Mouse (Mus musculus) liver, embryonic 12.5 days (tissue): Measurements from ENCODE around the gene Cox14. TPM values are rescaled to one million over a fixed set of nuclear protein-coding genes. Genes with fewer than 3 reads are reported as not detected.

Source experiments
- ATAC-seq: fragments of 200-750 bp; cut with Nextera tagmentation; 2 replicates; pipeline ENCODE4 v1.8.0; 2017; ENCODE audit warnings: moderate number of reproducible peaks, mild to moderate bottlenecking, moderate library complexity
- H3K27ac ChIP-seq: fragments of 300-500 bp; sonication (generic); 2 replicates; pipeline ENCODE4 v1.5.1; 2016; ENCODE audit warnings: mild to moderate bottlenecking
- H3K27me3 ChIP-seq: fragments of 300-500 bp; sonication (generic); replicated peaks from 2 replicates; pipeline ENCODE4 v1.6.1; 2016; ENCODE audit warnings: mild to moderate bottlenecking, moderate library complexity
- H3K36me3 ChIP-seq: fragments of 300-500 bp; sonication (generic); 2 replicates; pipeline ENCODE4 v1.6.1; 2016; ENCODE audit warnings: mild to moderate bottlenecking, moderate library complexity
- H3K4me1 ChIP-seq: fragments of 300-500 bp; sonication (generic); 2 replicates; pipeline ENCODE4 v1.6.1; 2016
- H3K4me2 ChIP-seq: fragments of 300-500 bp; sonication (generic); 2 replicates; pipeline ENCODE4 v1.6.1; 2016; ENCODE audit warnings: mild to moderate bottlenecking, moderate library complexity
- H3K4me3 ChIP-seq: fragments of 300-500 bp; sonication (generic); 2 replicates; pipeline ENCODE4 v1.5.1; 2016; ENCODE audit warnings: mild to moderate bottlenecking, moderate library complexity
- H3K9ac ChIP-seq: fragments of 300-500 bp; sonication (generic); 2 replicates; pipeline ENCODE4 v1.6.1; 2016; ENCODE audit warnings: mild to moderate bottlenecking, moderate library complexity
- H3K9me3 ChIP-seq: fragments of 300-500 bp; sonication (generic); replicated peaks from 2 replicates; pipeline ENCODE4 v1.6.1; 2016; ENCODE audit warnings: mild to moderate bottlenecking, moderate library complexity
- WGBS: fragments of 180-500 bp; shearing (Covaris S2); methylation state at CpG from one replicate; pipeline ENCODE4 v1.1.7; 2016; ENCODE audit not compliant: insufficient replicate concordance; 5-methylcytosine and 5-hydroxymethylcytosine counted together
- polyA plus RNA-seq: library from polyadenylated mRNA; unstranded; fragments of >200 nt; fragmentation: Nextera tagmentation; extraction: Ambion mirVana; gene quantifications from 2 replicates; pipeline ENCODE4 v1.2.1, GENCODE M21; 2016

The Cox14 gene
- polyA plus RNA-seq = 98.3 and 98.4 TPM in 2 replicates

DNA sequence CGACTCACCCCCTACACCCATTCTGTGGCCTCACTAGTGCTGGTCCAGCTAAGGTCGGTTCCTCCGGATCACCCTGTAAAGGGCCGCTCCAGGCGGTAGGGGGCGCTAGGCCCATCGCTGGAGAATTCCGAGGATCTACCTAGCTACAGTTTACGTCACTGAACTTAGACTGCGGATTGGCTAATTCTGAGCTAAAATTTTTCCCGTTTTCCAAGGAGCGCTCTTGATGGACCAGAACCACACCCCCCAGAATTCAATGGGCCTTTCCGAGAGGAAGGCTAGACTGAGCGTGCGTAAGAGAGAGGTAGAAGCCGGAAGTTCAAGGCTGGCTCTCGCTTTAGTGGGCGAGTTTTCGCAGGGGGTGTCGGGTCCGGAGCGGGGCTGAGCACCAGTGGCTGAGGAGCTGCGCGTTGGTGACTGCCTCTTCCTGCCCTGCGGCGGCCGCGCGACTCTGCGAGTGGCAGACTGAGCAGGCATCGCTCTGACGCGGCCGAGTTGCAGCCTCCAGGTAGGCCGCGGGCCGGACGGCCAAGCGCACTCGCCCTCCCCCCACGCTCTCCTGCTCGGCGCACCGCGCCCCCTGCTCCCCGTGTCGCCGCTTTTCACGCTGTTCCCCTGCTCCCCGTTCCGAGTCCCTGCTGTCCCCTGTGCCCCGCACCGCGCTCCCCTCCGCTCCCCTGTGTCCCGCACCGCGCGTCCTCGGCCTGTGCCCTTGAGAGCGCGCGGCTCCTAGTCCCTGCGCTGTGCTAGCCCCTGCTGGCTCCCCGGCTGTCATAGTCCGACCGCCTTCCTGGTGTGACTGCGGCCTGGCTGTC is at the start of gene Cox14:
Gene Cox14, plus strand, starts transcription at position 278 of the 815 bp plus-strand sequence.
- peaks cover 42% of the 10 kb centered on the region for H3K4me1 ChIP-seq
- ATAC-seq = peak; percentile 91
- 0 out of 2 replicates have a peak, but pooled peaks cover 5% of the 10 kb centered on the region for H3K9me3 ChIP-seq
- H3K27ac ChIP-seq = peak within 1 kb of the TSS; percentile 89
- H3K9ac ChIP-seq = peak within 1 kb of the TSS; percentile 94
- 0 out of 2 replicates have a peak, but pooled peaks cover 3% of the 10 kb centered on the region for H3K27me3 ChIP-seq
- peak within 1 kb of the TSS; percentile 95 for H3K4me3 ChIP-seq
- peak within 1 kb of the TSS; percentile 89 for H3K4me2 ChIP-seq
- peaks cover 25% of the 10 kb centered on the region for H3K36me3 ChIP-seq
- WGBS = under 1% methylated on average over 68 of the region's 68 CpGs

DNA sequence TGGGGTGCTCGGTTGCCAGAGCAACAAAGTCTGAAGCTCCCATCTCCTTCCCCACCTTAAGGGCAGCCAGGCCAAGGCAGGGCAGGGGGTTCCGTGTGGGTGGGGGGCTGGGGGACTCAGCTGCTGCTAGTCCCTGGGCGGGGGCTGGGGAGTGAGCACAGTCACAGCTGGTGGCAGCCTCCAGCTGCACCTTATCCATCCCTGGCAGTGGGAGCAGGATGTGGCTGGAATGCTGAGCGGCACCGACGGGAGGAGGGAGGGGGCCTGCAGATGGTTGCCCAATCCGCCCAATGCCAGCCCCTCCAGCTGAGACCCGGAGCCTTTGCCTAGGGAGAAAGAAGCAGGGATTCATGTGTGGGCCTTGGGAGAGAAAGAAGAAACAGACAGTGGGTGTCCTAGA is 48.3 kb upstream of the Cox14 start:
- ATAC-seq = no peak
- Histone ChIP-seq H3K9ac (no peak overlapping the region), H3K4me3 (no peak overlapping the region), H3K27me3 (peaks cover 88% of the 10 kb centered on the region), H3K9me3 (no peaks in the 10 kb centered on the region), H3K4me1 (peaks cover 7% of the 10 kb centered on the region), H3K27ac (no peak overlapping the region), H3K36me3 (no peaks in the 10 kb centered on the region), H3K4me2 (no peak overlapping the region)
- 52% methylated on average over 8 of the region's 8 CpGs for WGBS

DNA sequence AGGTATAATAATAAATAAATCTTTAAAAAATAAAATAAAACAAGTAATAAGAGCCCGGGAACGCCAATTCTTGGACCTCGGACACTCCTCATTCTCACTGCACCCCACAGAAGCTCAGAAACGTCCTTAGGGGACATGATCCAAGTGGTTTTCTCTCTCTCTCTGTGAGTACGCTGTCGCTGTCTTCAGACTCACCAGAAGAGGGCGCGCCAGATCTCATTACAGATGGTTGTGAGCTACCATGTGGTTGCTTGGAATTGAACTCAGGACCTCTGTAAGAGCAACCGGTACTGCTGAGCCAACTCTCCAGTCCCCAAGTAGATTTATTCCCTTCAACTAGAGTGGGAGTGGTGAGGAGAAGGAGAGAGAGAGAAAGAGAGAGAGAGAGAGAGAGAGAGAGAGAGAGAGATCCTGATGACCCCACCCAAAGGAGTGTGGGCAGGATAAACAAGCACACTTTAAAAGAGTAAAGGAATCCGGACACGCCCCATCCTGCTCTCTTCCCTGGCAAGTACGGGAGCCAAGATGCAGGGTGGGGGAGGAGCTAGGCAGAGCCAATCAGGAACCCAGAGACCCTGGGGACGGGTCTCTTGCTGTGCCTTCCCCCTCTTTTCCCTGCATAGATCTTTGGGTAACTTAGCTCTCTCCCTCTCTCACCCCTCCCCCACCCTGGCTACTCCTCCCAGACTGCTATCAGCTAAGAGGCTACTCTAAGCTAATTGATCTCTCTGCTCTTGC is 47.2 kb upstream of the Cox14 start:
- no peaks in the 10 kb centered on the region for H3K36me3 ChIP-seq
- no peaks in the 10 kb centered on the region for H3K9me3 ChIP-seq
- H3K4me1 ChIP-seq = peaks cover 7% of the 10 kb centered on the region
- H3K4me2 ChIP-seq = no peak overlapping the region
- no peak overlapping the region for H3K27ac ChIP-seq
- no peak overlapping the region for H3K9ac ChIP-seq
- no peak overlapping the region for H3K4me3 ChIP-seq
- peaks cover 78% of the 10 kb centered on the region for H3K27me3 ChIP-seq
- WGBS = 14% methylated on average over 13 of the region's 13 CpGs
- ATAC-seq = no peak; the same call in 1 of the 2 replicates

DNA sequence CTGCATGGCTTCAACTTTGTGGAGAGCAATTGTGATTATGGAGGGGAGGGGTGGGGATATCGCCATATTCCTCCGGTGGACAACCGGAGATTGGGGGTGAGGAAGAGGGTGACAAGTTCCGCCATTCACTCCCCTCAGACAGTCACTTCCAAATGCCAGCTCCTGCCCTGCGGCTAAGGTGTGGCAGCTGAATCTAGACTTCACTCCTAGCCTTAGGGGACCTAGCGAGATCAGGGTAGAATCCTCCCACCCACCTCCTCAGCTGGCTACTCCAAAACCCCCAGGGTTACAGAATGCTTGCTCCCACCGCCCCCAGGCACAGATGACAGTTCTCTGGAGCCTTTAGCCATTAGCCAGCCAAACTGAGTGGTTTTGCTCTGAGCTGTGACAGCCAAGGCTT is 46.4 kb upstream of the Cox14 start:
- Histone ChIP-seq H3K4me1 (peaks cover 7% of the 10 kb centered on the region), H3K4me2 (no peak overlapping the region), H3K4me3 (no peak overlapping the region), H3K27ac (no peak overlapping the region), H3K9ac (no peak overlapping the region), H3K36me3 (no peaks in the 10 kb centered on the region), H3K27me3 (peaks cover 71% of the 10 kb centered on the region), H3K9me3 (no peaks in the 10 kb centered on the region)
- ATAC-seq = no peak
- 51% methylated on average over 7 of the region's 7 CpGs for WGBS

DNA sequence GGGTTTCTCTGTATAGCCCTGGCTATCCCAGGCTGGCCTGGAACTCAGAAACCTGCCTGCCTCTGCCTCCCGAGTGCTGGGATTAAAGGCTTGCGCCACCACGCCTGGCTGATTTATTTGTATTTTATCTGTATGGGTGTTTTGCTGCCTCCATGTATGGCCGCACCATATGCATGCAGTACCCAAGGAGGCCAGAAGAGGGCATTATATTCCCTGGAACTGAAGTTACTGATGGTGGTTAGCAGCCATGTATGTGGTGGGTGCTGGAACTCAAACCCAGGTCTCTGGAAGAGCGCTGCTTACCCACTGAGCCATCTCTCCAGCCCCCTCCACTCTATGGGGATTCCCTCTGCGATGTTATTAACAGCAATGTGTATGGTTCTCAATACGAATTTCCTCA is 42.5 kb upstream of the Cox14 start:
- Histone ChIP-seq H3K36me3 (no peaks in the 10 kb centered on the region), H3K27ac (no peak overlapping the region), H3K27me3 (peaks cover 55% of the 10 kb centered on the region), H3K4me2 (no peak overlapping the region), H3K9me3 (no peaks in the 10 kb centered on the region), H3K9ac (no peak overlapping the region), H3K4me3 (no peak overlapping the region), H3K4me1 (peaks cover 7% of the 10 kb centered on the region)
- WGBS = 69% methylated on average over 7 of the region's 7 CpGs
- no peak for ATAC-seq

DNA sequence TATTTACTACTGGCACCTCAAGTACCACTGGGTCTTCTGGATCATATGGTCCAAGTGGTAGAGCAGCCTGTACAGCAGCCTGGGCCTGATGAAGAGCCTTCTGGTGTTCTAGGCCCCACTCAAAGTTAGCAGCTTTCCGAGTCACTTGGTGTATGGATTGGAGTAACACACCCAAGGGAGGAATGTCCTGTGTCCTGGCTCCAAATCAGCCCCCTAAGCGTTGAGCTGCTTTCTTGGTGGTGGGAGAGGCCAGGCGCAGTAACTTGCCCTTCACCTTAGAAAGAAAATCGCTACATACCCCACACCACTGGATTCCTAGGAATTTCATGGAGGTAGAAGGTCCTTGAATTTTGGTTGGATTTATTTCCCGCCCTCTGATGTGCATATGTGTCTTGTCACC is 41.3 kb upstream of the Cox14 start:
- no peaks in the 10 kb centered on the region for H3K36me3 ChIP-seq
- H3K9ac ChIP-seq = no peak overlapping the region
- H3K27me3 ChIP-seq = peaks cover 51% of the 10 kb centered on the region
- ATAC-seq = no peak
- H3K27ac ChIP-seq = no peak overlapping the region
- no peak overlapping the region for H3K4me2 ChIP-seq
- WGBS = 74% methylated on average over 5 of the region's 5 CpGs
- H3K9me3 ChIP-seq = no peaks in the 10 kb centered on the region
- H3K4me1 ChIP-seq = no peaks in the 10 kb centered on the region
- no peak overlapping the region for H3K4me3 ChIP-seq

DNA sequence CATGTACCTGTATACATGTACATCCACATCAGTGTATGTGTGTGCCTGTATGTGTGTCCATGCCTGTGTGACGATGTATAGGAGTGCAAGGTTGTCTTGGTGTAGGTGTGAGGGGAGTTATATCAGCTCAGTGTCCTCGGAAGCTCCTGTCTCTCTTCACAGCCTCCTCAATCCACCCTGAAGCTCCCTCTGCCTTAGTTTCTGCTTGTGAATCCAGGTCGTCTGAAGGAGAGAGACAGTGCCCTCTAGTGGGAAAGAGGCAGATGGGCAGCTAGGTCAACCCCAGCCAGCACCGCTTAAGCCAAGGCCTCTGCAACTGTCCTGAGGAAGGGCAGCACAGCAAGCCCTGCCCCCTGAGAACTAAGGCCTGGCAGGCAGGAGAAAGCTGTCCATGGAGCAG is 36.7 kb upstream of the Cox14 start:
- Histone ChIP-seq H3K9ac (no peak overlapping the region), H3K27me3 (peaks cover 70% of the 10 kb centered on the region), H3K27ac (no peak overlapping the region), H3K4me3 (no peak overlapping the region), H3K9me3 (no peaks in the 10 kb centered on the region), H3K4me2 (no peak overlapping the region), H3K36me3 (no peaks in the 10 kb centered on the region), H3K4me1 (no peaks in the 10 kb centered on the region)
- 8% methylated on average over 4 of the region's 4 CpGs for WGBS
- ATAC-seq = peak; percentile 23; the same call in 1 of the 2 replicates

DNA sequence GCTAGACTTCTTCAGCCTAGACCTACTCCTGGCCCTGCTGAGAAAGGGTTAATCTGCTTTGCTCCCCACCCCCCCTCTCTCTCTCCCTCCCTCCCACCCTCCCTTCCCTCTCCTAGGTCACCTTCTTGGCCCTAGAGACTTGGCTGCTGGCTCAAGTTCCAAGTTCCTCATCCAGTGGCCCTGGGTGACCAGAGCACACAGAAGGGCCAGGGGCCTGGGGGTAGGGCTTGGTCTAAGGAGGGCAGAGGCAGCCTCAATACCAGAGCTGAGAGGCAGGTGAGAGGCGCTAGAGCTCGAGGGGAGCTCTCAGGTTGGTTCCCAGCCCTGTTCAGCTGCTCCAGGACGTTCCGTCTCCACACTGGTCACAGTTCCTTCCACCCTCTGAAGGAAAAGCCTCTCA is 34.5 kb upstream of the Cox14 start:
- no peak overlapping the region for H3K4me3 ChIP-seq
- no peak overlapping the region for H3K4me2 ChIP-seq
- H3K27ac ChIP-seq = no peak overlapping the region
- H3K9me3 ChIP-seq = no peaks in the 10 kb centered on the region
- no peak for ATAC-seq
- H3K9ac ChIP-seq = no peak overlapping the region
- no peaks in the 10 kb centered on the region for H3K4me1 ChIP-seq
- peaks cover 89% of the 10 kb centered on the region for H3K27me3 ChIP-seq
- WGBS = 16% methylated on average over 4 of the region's 4 CpGs
- no peaks in the 10 kb centered on the region for H3K36me3 ChIP-seq

DNA sequence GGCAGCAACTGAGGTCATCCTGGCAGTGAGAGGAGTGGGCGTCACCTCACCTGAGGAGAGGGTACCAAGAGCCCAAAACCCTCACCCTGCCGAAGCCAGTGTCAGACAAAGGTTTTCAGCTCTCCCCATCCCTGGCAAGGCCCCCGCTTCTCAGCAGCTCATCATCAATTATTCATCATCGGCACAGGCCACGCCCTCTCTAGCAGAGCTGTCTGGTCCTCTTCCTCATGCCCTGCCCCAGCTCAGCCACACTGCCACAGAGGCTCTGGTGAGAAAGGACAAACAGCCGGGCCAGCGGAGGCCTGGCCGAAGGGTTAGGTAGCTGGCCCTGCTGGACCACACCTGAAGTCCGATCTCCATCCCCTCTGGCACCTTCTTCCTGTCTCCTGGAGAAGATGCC is 33.4 kb upstream of the Cox14 start:
- no peak for ATAC-seq
- Histone ChIP-seq H3K27ac (no peak overlapping the region), H3K9ac (no peak overlapping the region), H3K4me1 (no peaks in the 10 kb centered on the region), H3K4me3 (no peak overlapping the region), H3K9me3 (no peaks in the 10 kb centered on the region), H3K36me3 (no peaks in the 10 kb centered on the region), H3K4me2 (no peak overlapping the region), H3K27me3 (peaks cover 90% of the 10 kb centered on the region)
- 43% methylated on average over 9 of the region's 9 CpGs for WGBS

DNA sequence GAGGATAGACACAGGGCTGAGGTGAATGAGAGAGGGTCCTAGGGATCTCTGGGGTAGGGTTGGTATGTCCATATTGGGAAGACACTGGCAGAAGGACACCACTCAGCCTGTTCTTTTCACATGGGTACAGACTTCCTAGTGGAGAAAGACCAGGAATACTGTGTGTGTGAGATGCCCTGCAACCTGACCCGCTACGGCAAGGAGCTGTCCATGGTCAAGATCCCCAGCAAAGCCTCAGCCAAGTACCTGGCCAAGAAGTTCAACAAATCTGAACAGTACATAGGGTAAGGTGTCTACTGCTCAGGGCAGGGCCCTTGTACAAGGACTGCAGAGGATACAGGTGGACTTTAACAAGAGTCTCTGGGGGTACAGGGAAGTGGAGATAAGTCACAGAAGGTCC is 28.1 kb upstream of the Cox14 start:
- Histone ChIP-seq H3K4me2 (no peak overlapping the region), H3K27ac (no peak overlapping the region), H3K36me3 (no peaks in the 10 kb centered on the region), H3K4me1 (peaks cover 20% of the 10 kb centered on the region), H3K9ac (no peak overlapping the region), H3K27me3 (peaks cover 71% of the 10 kb centered on the region), H3K9me3 (no peaks in the 10 kb centered on the region), H3K4me3 (no peak overlapping the region)
- ATAC-seq = no peak
- WGBS = 21% methylated on average over 2 of the region's 2 CpGs

DNA sequence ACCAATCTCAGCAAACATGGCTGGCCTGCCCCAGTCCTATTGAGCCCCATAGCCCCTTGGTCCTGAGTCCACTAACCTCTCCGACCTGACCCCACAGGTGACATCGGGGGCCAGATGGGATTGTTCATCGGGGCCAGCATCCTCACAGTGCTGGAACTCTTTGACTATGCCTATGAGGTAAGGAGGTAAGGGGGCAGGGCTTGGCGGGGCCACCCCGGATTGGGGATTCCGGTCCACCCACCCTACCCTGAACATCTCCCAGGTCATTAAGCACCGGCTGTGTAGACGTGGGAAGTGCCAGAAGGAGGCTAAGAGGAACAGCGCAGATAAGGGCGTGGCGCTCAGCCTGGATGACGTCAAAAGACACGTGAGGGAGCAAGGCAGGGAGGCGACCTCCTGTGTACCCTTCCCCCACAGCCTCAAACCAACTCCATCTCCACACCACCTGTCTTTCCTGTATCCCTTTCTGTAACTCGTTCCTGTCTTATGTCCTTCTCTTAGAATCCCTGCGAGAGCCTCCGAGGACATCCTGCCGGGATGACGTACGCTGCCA is 26.8 kb upstream of the Cox14 start:
- H3K36me3 ChIP-seq = peaks cover 4% of the 10 kb centered on the region; the same call in 1 of the 2 replicates
- no peak overlapping the region for H3K4me3 ChIP-seq
- no peak overlapping the region for H3K4me2 ChIP-seq
- peaks cover 33% of the 10 kb centered on the region for H3K4me1 ChIP-seq
- no peaks in the 10 kb centered on the region for H3K9me3 ChIP-seq
- H3K9ac ChIP-seq = no peak overlapping the region
- H3K27ac ChIP-seq = no peak overlapping the region
- WGBS = 34% methylated on average over 20 of the region's 20 CpGs
- H3K27me3 ChIP-seq = peaks cover 59% of the 10 kb centered on the region
- no peak for ATAC-seq

DNA sequence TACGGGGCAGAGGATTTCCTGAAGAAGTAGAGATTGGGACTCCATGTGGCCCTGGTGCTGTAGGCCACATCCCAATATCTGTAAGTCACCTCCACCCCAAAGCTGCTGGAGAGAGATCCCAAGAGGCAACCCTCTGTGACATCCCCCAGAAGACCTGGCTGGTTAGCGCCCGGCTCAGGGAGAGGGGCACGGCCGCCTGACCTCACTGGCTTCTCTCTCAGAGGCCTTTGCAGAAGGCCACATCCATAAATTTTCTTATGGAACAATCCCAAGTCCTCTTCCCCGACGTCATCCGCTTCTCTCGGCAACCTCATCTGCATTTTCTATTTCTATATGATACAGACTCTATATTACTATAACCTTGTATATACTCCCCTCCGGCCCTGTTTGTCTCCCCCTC is 25.7 kb upstream of the Cox14 start:
- no peak overlapping the region for H3K4me3 ChIP-seq
- no peak for ATAC-seq
- no peak overlapping the region for H3K9ac ChIP-seq
- H3K4me1 ChIP-seq = peaks cover 43% of the 10 kb centered on the region
- H3K27ac ChIP-seq = no peak overlapping the region
- H3K4me2 ChIP-seq = no peak overlapping the region
- 79% methylated on average over 10 of the region's 10 CpGs for whole genome bisulfite sequencing
- H3K9me3 ChIP-seq = no peaks in the 10 kb centered on the region
- peaks cover 49% of the 10 kb centered on the region for H3K27me3 ChIP-seq
- peaks cover 14% of the 10 kb centered on the region for H3K36me3 ChIP-seq
